Mouse (Mus musculus) layer of hippocampus, adult 2 months (tissue): Measurements from ENCODE around the gene Ulk1. TPM values are rescaled to one million over a fixed set of nuclear protein-coding genes. Genes with fewer than 3 reads are reported as not detected.
"Not testable (repeated sequence)": the region's sequence is repeated elsewhere in the genome, so short reads cannot be mapped to it uniquely, and the experiment has no call there.

Source experiments
- DNase-seq, 2 experiments: peaks; one replicate each; pipeline ENCODE4 v3.0.0; 2022; ENCODE audit warnings: low spot score in 2 of 2
- H3K27ac ChIP-seq: fragments of 200-600 bp; 2 replicates; pipeline ENCODE4 v1.8.1; 2022
- H3K4me3 ChIP-seq: fragments of 200-600 bp; 2 replicates; pipeline ENCODE4 v1.8.1; 2022; ENCODE audit warnings: mild to moderate bottlenecking
- CTCF ChIP-seq: fragments of 200-600 bp; conservative IDR thresholded peaks from 2 replicates; pipeline ENCODE4 v1.8.1; 2022; ENCODE audit warnings: antibody characterized with exemption, mild to moderate bottlenecking, moderate library complexity
- long read RNA-seq, 2 experiments: library from polyadenylated mRNA; stranded (forward); transcript quantifications; one replicate each; pipeline ENCODE4 v2.0.0; 2021; ENCODE audit warnings: borderline mapping rate in 2 of 2
- total RNA-seq, 2 experiments: library from RNA; stranded (reverse); gene quantifications; 2 replicates each; pipeline ENCODE4 v1.2.3; 2021

Ulk1 gene
- 10 to 100 TPM; 70.0 to 72.8 TPM for total RNA-seq
- long read RNA-seq, experiment 1, full-length matches to known transcripts, result 16 of 48 reads
- long read RNA-seq, experiment 1, partial matches to known transcripts, result 18 of 48 reads
- long read RNA-seq, experiment 1, other reads (novel, unspliced or antisense), result 14 of 48 reads
- long read RNA-seq, experiment 2, full-length matches to known transcripts, result 31 of 69 reads
- long read RNA-seq, experiment 2, partial matches to known transcripts, result 19 of 69 reads
- long read RNA-seq, experiment 2, other reads (novel, unspliced or antisense), result 19 of 69 reads

- DNase-seq, result peak; percentile 99
- H3K4me3 ChIP-seq, result peak within 1 kb of the TSS; percentile 90
- H3K27ac ChIP-seq, result peak within 1 kb of the TSS; percentile 88
- no peak for TF ChIP-seq CTCF
Measured at GRCm38 (mm10) chr5:110809667-110810325, at the start of gene Ulk1. Gene Ulk1, minus strand, starts transcription at chr5:110810097.

- peak overlapping the region; percentile 89 for H3K27ac ChIP-seq
- peak overlapping the region; percentile 43 for H3K4me3 ChIP-seq
- TF ChIP-seq CTCF, result no peak
Measured at GRCm38 (mm10) chr5:110859013-110859650, 49.2 kb upstream of the Ulk1 start.

GRCm38 (mm10) chr5:110857091-110857490 is 47.2 kb upstream of the Ulk1 start:
- DNase-seq, result no peak
- no peak overlapping the region for H3K4me3 ChIP-seq
- TF ChIP-seq CTCF, result no peak

More at GRCm38 (mm10) chr5:110859013-110859650, 49.2 kb upstream of the Ulk1 start:
- peak in 1 of 2 experiments; percentile 49 for DNase-seq

GRCm38 (mm10) chr5:110852990-110853389 is 43.1 kb upstream of the Ulk1 start:
- TF ChIP-seq CTCF, result peak; percentile 54
- DNase-seq, result no peak
- Histone ChIP-seq H3K4me3 (no peak overlapping the region), H3K27ac (no peak overlapping the region)

More at GRCm38 (mm10) chr5:110857091-110857490, 47.2 kb upstream of the Ulk1 start:
- no peak overlapping the region for H3K27ac ChIP-seq

- no peak for TF ChIP-seq CTCF
- no peak overlapping the region for H3K4me3 ChIP-seq
- DNase-seq, result no peak
Measured at GRCm38 (mm10) chr5:110841046-110841862, 31.4 kb upstream of the Ulk1 start.

GRCm38 (mm10) chr5:110840465-110840864 is 30.6 kb upstream of the Ulk1 start:
- 0 out of 2 replicates have a peak overlapping the region, but pooled peaks have one; percentile 0 for H3K27ac ChIP-seq

More at GRCm38 (mm10) chr5:110841046-110841862, 31.4 kb upstream of the Ulk1 start:
- H3K27ac ChIP-seq, result no peak overlapping the region

GRCm38 (mm10) chr5:110839678-110840365 is 29.9 kb upstream of the Ulk1 start, which contains the start of the genes Hscb and Chek2:
Gene Hscb, minus strand, starts transcription at chr5:110839777.
Gene Chek2, plus strand, starts transcription at chr5:110839979.
- TF ChIP-seq CTCF, result peak; percentile 62
- Histone ChIP-seq H3K4me3 (peak within 1 kb of the TSS; percentile 70), H3K27ac (peak within 1 kb of the TSS; percentile 93)
- DNase-seq, result peak; percentile 96 to 98

More at GRCm38 (mm10) chr5:110840465-110840864, 30.6 kb upstream of the Ulk1 start:
- TF ChIP-seq CTCF, result peak; percentile 79
- no peak for DNase-seq
- peak overlapping the region; percentile 70 for H3K4me3 ChIP-seq

GRCm38 (mm10) chr5:110839038-110839677 is 29.3 kb upstream of the Ulk1 start:
- peak overlapping the region; percentile 93 for H3K27ac ChIP-seq
- no peak for DNase-seq
- TF ChIP-seq CTCF, result no peak
- H3K4me3 ChIP-seq, result peak overlapping the region; percentile 70

- not testable (repeated sequence) for H3K27ac ChIP-seq, DNase-seq, H3K4me3 ChIP-seq
Measured at GRCm38 (mm10) chr5:110838016-110838415, 28.1 kb upstream of the Ulk1 start.

- peak; percentile 21 to 58 for DNase-seq
- H3K4me3 ChIP-seq, result no peak overlapping the region
- peak; percentile 88 for TF ChIP-seq CTCF
- H3K27ac ChIP-seq, result no peak overlapping the region
Measured at GRCm38 (mm10) chr5:110835959-110836358, 26.1 kb upstream of the Ulk1 start.

GRCm38 (mm10) chr5:110831036-110831720 is 21.3 kb upstream of the Ulk1 start:
- no peak for TF ChIP-seq CTCF
- no peak overlapping the region for H3K27ac ChIP-seq
- DNase-seq, result no peak
- H3K4me3 ChIP-seq, result no peak overlapping the region
